Mouse (Mus musculus) spleen, adult 2 months (tissue): ENCODE measurements at regions not wholly inside any gene's neighbourhood (a gene's known extent, or its start where the extent isn't known, plus 50 kb on each side); places are given as distances from the start of the nearest gene placed in this dataset.
A peak's percentile ranks its signal among the peaks of the same experiment; 100 is the strongest.

Experiments used
- DNase-seq, 2 experiments: peaks; one replicate each; pipeline versions ENCODE4 v3.0.0 to v3.0.0-alpha.2; 2012 to 2021; ENCODE audit warnings: low spot score in 2 of 2, low read depth in 1 of 2
- H3K27ac ChIP-seq: fragments of 200-500 bp; 2 replicates; pipeline ENCODE4 v1.5.1; 2012; ENCODE audit warnings: low read length, inconsistent platforms; ENCODE audit not compliant: insufficient read depth
- H3K27me3 ChIP-seq: fragments of 200-500 bp; 2 replicates; pipeline ENCODE4 v1.6.1; 2012; ENCODE audit warnings: mild to moderate bottlenecking, moderate library complexity, low read length, inconsistent platforms; ENCODE audit not compliant: control insufficient read depth, insufficient read depth
- H3K36me3 ChIP-seq: fragments of 200-500 bp; 2 replicates; pipeline ENCODE4 v1.6.1; 2012; ENCODE audit warnings: mild to moderate bottlenecking, low read length, inconsistent platforms; ENCODE audit not compliant: control insufficient read depth, insufficient read depth
- H3K4me1 ChIP-seq: fragments of 200-500 bp; 2 replicates; pipeline ENCODE4 v1.6.1; 2011; ENCODE audit warnings: inconsistent platforms; ENCODE audit not compliant: control insufficient read depth, insufficient read depth, insufficient read length
- H3K4me3 ChIP-seq: fragments of 200-500 bp; 2 replicates; pipeline ENCODE4 v1.5.1; 2011; ENCODE audit warnings: mild to moderate bottlenecking, inconsistent platforms; ENCODE audit not compliant: insufficient read depth, insufficient read length; ENCODE audit errors: extremely low read depth
- CTCF ChIP-seq: fragments of 200-500 bp; IDR thresholded peaks from 2 replicates; pipeline ENCODE4 v1.5.1; 2011; ENCODE audit warnings: mild to moderate bottlenecking, inconsistent platforms; ENCODE audit not compliant: insufficient read depth, insufficient read length, insufficient replicate concordance; ENCODE audit errors: extremely low read depth
- POLR2A ChIP-seq: fragments of 200-500 bp; IDR thresholded peaks from 2 replicates; pipeline ENCODE4 v1.6.1; 2011; ENCODE audit warnings: low read depth, low read length, inconsistent platforms
- WGBS: fragments of 180-500 bp; shearing (Covaris S2); methylation state at CpG from one replicate; pipeline ENCODE4 v1.1.7; 2018; 5-methylcytosine and 5-hydroxymethylcytosine counted together

DNA sequence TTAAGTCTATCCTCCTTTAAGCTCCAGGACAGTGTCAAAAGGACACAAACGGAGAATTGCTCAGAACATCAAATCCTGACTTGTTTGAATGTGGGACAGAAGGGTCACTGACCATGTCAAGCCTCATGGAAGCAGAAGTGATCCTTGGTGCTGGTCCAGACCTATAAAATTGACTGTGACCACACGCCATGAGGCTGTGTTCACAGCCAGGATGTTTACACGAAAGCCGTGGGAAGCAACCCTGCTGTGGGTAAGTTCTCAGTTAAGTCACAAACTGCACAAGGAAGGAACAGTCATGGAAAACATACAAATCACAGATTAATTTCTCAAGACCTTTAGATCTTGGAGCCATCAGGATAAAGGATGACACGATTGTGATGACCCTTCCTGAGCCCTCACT is 88.5 kb downstream of the Gm9733 start:
- H3K27ac ChIP-seq, result no peak overlapping the region
- no peak overlapping the region for H3K4me3 ChIP-seq
- H3K27me3 ChIP-seq, result no peaks in the 10 kb centered on the region
- DNase-seq, result no peak
- no peaks in the 10 kb centered on the region for H3K36me3 ChIP-seq
- 72% methylated on average over 5 of the region's 5 CpGs for WGBS
- TF ChIP-seq CTCF (no peak), POLR2A (no peak)
- H3K4me1 ChIP-seq, result no peaks in the 10 kb centered on the region

DNA sequence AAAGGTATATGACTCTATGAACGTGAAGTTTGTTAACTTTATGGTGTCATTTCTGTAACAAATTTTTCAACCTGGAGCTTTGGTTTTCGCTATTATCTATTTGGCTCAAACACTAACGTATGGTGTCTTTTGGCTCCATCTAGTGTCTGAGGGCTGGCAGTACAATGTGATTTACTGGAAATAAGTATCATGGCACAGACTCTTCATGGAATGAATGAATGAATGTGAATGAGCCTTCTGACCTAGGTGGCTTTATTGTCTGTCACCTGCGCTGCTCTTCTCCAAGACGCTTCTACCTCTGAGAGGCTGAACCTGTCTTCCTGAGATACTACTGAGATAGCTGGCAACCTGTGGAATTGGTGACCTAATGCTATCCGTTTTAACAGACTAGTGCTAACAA is 87.1 kb downstream of the Gm9733 start:
- TF ChIP-seq CTCF, result peak; percentile 14; the same call in 1 of the 2 replicates
- TF ChIP-seq POLR2A, result no peak
- Histone ChIP-seq H3K27ac (no peak overlapping the region), H3K36me3 (no peaks in the 10 kb centered on the region), H3K27me3 (no peaks in the 10 kb centered on the region), H3K4me1 (no peaks in the 10 kb centered on the region), H3K4me3 (no peak overlapping the region)
- WGBS, result 26% methylated on average over 6 of the region's 6 CpGs
- DNase-seq, result peak; percentile 30 to 32
